Mouse (Mus musculus) midbrain, postnatal 0 days (tissue): Measurements from ENCODE around the gene Gm21985. TPM values are rescaled to one million over a fixed set of nuclear protein-coding genes. Genes with fewer than 3 reads are reported as not detected.
A peak's percentile ranks its signal among the peaks of the same experiment; 100 is the strongest.
"Not testable (repeated sequence)": the region's sequence is repeated elsewhere in the genome, so short reads cannot be mapped to it uniquely, and the experiment has no call there.

Source experiments
- ATAC-seq: fragments of 200-750 bp; cut with Nextera tagmentation; 2 replicates; pipeline ENCODE4 v1.8.0; 2017; ENCODE audit warnings: moderate number of reproducible peaks, mild to moderate bottlenecking, moderate TSS enrichment, moderate library complexity; ENCODE audit not compliant: low FRiP score
- DNase-seq: peaks from one replicate; pipeline ENCODE4 v3.0.0-alpha.2; 2015; ENCODE audit warnings: low spot score
- H3K27ac ChIP-seq: fragments of 300-500 bp; sonication (generic); 2 replicates; pipeline ENCODE4 v1.5.1; 2014; ENCODE audit warnings: low read depth, mild to moderate bottlenecking, low read length, mixed read lengths
- H3K27me3 ChIP-seq: fragments of 300-500 bp; sonication (generic); 2 replicates; pipeline ENCODE4 v1.6.1; 2014; ENCODE audit warnings: low read length, control low read depth, mixed read lengths; ENCODE audit not compliant: insufficient read depth
- H3K36me3 ChIP-seq: fragments of 300-500 bp; sonication (generic); 2 replicates; pipeline ENCODE4 v1.6.1; 2014; ENCODE audit warnings: low read length, control low read depth, mixed read lengths; ENCODE audit not compliant: insufficient read depth
- H3K4me1 ChIP-seq: fragments of 300-500 bp; sonication (generic); 2 replicates; pipeline ENCODE4 v1.6.1; 2014; ENCODE audit warnings: mild to moderate bottlenecking, control low read depth, antibody characterized with exemption, low read length, mixed read lengths; ENCODE audit not compliant: insufficient read depth
- H3K4me2 ChIP-seq: fragments of 300-500 bp; sonication (generic); 2 replicates; pipeline ENCODE4 v1.6.1; 2014; ENCODE audit warnings: low read depth, mild to moderate bottlenecking, low read length, mixed read lengths; ENCODE audit not compliant: poor library complexity, severe bottlenecking
- H3K4me3 ChIP-seq: fragments of 300-500 bp; sonication (generic); 2 replicates; pipeline ENCODE4 v1.5.1; 2014; ENCODE audit warnings: low read depth, mild to moderate bottlenecking, low read length, moderate library complexity
- H3K9ac ChIP-seq: fragments of 300-500 bp; sonication (generic); replicated peaks from 2 replicates; pipeline ENCODE4 v1.6.1; 2014; ENCODE audit warnings: mild to moderate bottlenecking, low read length, moderate library complexity, mixed read lengths; ENCODE audit not compliant: poor library complexity, severe bottlenecking
- H3K9me3 ChIP-seq: fragments of 300-500 bp; sonication (generic); 2 replicates; pipeline ENCODE4 v1.6.1; 2016; ENCODE audit warnings: low read length, control low read depth
- CTCF ChIP-seq: IDR thresholded peaks from 2 replicates; pipeline ENCODE4 v1.5.1; 2016; ENCODE audit warnings: antibody characterized with exemption, mild to moderate bottlenecking
- WGBS: fragments of 180-500 bp; shearing (Covaris S2); extraction: QIAGEN DNeasy Blood & Tissue Kit; methylation state at CpG from one replicate; pipeline ENCODE4 v1.1.7; 2014; 5-methylcytosine and 5-hydroxymethylcytosine counted together
- polyA plus RNA-seq: library from polyadenylated mRNA; unstranded; fragments of >200 nt; fragmentation: Nextera tagmentation; extraction: Ambion mirVana; gene quantifications from 2 replicates; pipeline ENCODE4 v1.2.1, GENCODE M21; 2015
- total RNA-seq: library from RNA; depleted of rRNA; stranded (reverse); fragments of >200 nt; gene quantifications from 2 replicates; pipeline ENCODE4 v1.2.3, GENCODE M21; 2014

Gene Gm21985
- total and polyA plus RNA-seq, 2 experiments from 2014 or later, result 2.3 TPM; not detected in 1

GRCm38 (mm10) chr2:112284363-112285030, 18.4 kb downstream of the Gm21985 start:
- H3K27me3 ChIP-seq, result no peaks in the 10 kb centered on the region
- H3K4me1 ChIP-seq, result peaks cover 8% of the 10 kb centered on the region; the same call in 1 of the 2 replicates
- peak overlapping the region; percentile 39 for H3K4me3 ChIP-seq
- peak; percentile 70 for DNase-seq
- no peaks in the 10 kb centered on the region for H3K9me3 ChIP-seq
- TF ChIP-seq CTCF, result no peak
- H3K36me3 ChIP-seq, result no peaks in the 10 kb centered on the region
- 1% methylated on average over 21 of the region's 21 CpGs for WGBS
- ATAC-seq, result peak; percentile 62; the same call in 1 of the 2 replicates
- H3K4me2 ChIP-seq, result peak overlapping the region; percentile 74
- H3K9ac ChIP-seq, result peak overlapping the region; percentile 50; the same call in 1 of the 2 replicates
- no peak overlapping the region for H3K27ac ChIP-seq

GRCm38 (mm10) chr2:112285031-112285390, 18.9 kb downstream of the Gm21985 start:
- Histone ChIP-seq H3K4me1 (peaks cover 8% of the 10 kb centered on the region; the same call in 1 of the 2 replicates), H3K4me3 (peak overlapping the region; percentile 39), H3K9me3 (no peaks in the 10 kb centered on the region), H3K4me2 (peak overlapping the region; percentile 74), H3K27me3 (no peaks in the 10 kb centered on the region), H3K9ac (no peak overlapping the region), H3K27ac (no peak overlapping the region), H3K36me3 (no peaks in the 10 kb centered on the region)
- ATAC-seq (no peak), DNase-seq (no peak)
- no peak for TF ChIP-seq CTCF
- 63% methylated on average over 6 of the region's 6 CpGs for WGBS

- WGBS, result 97% methylated on average over 1 of the region's 1 CpGs
- H3K4me3 ChIP-seq, H3K9me3 ChIP-seq, H3K4me1 ChIP-seq, H3K27me3 ChIP-seq, H3K27ac ChIP-seq, DNase-seq, H3K4me2 ChIP-seq, ATAC-seq, H3K36me3 ChIP-seq, H3K9ac ChIP-seq: not testable (repeated sequence)
Measured at GRCm38 (mm10) chr2:112286062-112286461, 19.9 kb downstream of the Gm21985 start.

- peaks cover 8% of the 10 kb centered on the region; the same call in 1 of the 2 replicates for H3K4me1 ChIP-seq
- no peaks in the 10 kb centered on the region for H3K36me3 ChIP-seq
- TF ChIP-seq CTCF, result no peak
- DNase-seq, result no peak
- no peak overlapping the region for H3K27ac ChIP-seq
- no peak overlapping the region for H3K9ac ChIP-seq
- H3K4me3 ChIP-seq, result no peak overlapping the region
- H3K27me3 ChIP-seq, result no peaks in the 10 kb centered on the region
- ATAC-seq, result no peak
- H3K9me3 ChIP-seq, result no peaks in the 10 kb centered on the region
- no peak overlapping the region for H3K4me2 ChIP-seq
- WGBS, result 60% methylated on average over 4 of the region's 4 CpGs
Measured at GRCm38 (mm10) chr2:112287059-112287458, 20.9 kb downstream of the Gm21985 start.

GRCm38 (mm10) chr2:112289507-112289906, 23.4 kb downstream of the Gm21985 start:
- no peak for ATAC-seq

GRCm38 (mm10) chr2:112292823-112293222, 26.7 kb downstream of the Gm21985 start:
- H3K27me3 ChIP-seq, result no peaks in the 10 kb centered on the region
- 95% methylated on average over 2 of the region's 2 CpGs for WGBS
- no peak for DNase-seq

More at GRCm38 (mm10) chr2:112289507-112289906, 23.4 kb downstream of the Gm21985 start:
- Histone ChIP-seq H3K4me1 (peaks cover 4% of the 10 kb centered on the region; the same call in 1 of the 2 replicates), H3K27ac (no peak overlapping the region), H3K4me3 (no peak overlapping the region), H3K36me3 (no peaks in the 10 kb centered on the region), H3K4me2 (no peak overlapping the region), H3K27me3 (no peaks in the 10 kb centered on the region), H3K9me3 (no peaks in the 10 kb centered on the region), H3K9ac (no peak overlapping the region)
- TF ChIP-seq CTCF, result no peak
- 94% methylated on average over 3 of the region's 3 CpGs for WGBS
- DNase-seq, result no peak

More at GRCm38 (mm10) chr2:112292823-112293222, 26.7 kb downstream of the Gm21985 start:
- no peak for TF ChIP-seq CTCF
- Histone ChIP-seq H3K4me3 (no peak overlapping the region), H3K27ac (no peak overlapping the region), H3K4me1 (no peaks in the 10 kb centered on the region), H3K36me3 (no peaks in the 10 kb centered on the region), H3K9ac (no peak overlapping the region), H3K4me2 (no peak overlapping the region), H3K9me3 (no peaks in the 10 kb centered on the region)
- no peak for ATAC-seq
